Mouse (Mus musculus): Measurements from ENCODE around the gene Pdzk1ip1.

Pdzk1ip1 gene

DNA sequence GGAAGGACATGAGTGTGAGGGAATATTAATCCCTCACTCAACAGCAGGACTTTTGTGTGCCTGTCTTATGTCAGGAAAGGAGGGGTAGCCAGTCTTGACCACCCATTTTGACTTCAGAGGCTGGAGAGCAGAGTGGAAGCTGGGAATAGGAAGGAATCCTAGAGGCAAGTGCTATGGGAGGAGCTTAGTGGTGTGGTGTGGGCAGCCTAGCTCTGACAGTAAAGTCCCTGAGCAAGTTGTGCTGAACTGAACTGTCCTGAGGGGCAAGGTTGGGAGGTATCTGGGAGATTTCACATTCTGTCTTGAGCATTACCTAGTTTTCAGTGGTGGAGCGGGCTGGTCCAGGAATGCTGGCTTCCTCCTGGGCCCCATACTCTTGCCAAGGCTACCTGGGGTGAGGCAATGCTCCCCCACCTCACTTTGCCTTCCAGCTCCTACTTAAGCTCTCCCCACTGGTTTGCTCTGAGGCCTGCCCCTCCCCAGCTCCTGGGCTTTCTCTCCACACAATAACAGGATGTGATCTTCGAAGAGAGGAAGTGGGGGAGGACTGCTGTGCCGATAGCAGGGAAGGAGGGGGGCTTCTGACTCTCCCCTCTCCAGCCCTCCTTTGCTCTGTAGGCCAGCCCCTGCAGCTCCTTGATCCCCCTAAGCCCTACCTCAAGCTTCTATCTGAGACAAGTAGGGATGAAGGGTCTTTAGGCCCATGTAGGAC is 13.1 kb upstream of the Pdzk1ip1 start:
- no peak for DNase-seq (ENCODE audit: low read depth, low spot score)

- DNase-seq (ENCODE audit: low read depth, low spot score), result no peak
Measured at GRCm38 (mm10) chr4:115078892-115079820, 9.4 kb upstream of the Pdzk1ip1 start.

- DNase-seq (ENCODE audit: low read depth, low spot score), result no peak
Measured at GRCm38 (mm10) chr4:115079821-115080349, 8.6 kb upstream of the Pdzk1ip1 start.

- DNase-seq (ENCODE audit: low read depth, low spot score), result no peak
Measured at GRCm38 (mm10) chr4:115083031-115083430, 5.5 kb upstream of the Pdzk1ip1 start.

DNA sequence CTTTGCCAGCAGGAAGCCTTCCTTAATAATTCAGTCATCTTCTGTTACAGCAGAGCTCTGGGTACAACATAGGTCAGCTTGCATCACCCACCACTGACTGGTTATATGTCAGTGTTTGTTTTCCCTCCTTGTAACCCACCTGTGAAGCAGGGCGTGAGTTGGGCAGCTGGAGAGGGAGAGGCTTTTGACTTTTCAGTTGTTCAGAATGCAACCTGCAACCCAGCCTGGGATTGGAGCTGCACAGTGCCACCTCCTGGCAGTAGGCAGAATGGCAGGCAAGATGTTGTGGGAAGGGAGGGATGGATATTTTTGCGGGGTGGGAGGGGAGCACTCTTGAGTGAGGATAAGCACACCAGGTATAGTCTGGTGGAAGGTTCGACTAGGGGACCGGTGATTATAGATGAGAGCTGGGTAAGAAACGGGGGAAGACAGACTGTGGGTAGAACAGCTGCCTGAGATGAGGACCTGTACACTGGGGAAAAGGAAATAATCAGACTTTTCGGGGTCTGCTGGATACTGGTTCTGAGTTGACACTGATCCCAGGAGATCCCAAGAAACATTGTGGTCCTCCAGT is 2.9 kb upstream of the Pdzk1ip1 start:
- DNase-seq (ENCODE audit: low read depth, low spot score), result peak; percentile 71

DNA sequence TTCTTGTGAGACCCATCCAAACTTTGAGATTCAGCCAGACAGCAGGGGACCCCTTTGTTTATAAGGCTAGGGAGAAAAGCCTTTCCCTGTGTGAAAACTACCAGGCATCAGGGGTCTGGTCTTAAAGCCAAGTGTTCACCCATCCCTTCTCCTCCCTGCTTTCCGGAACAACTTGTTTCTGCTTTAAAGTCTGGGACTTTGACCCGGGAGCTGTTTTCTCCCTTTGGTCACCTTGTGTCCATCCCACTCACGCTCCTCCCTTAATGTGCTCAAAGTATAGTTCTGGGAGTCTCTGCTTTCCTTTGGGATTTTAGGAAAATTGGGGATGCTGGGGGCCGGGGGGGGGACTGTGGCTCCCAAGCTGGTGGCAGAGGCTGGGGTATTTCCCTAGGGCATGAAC is 2.3 kb upstream of the Pdzk1ip1 start:
- no peak for DNase-seq (ENCODE audit: low read depth, low spot score)

DNA sequence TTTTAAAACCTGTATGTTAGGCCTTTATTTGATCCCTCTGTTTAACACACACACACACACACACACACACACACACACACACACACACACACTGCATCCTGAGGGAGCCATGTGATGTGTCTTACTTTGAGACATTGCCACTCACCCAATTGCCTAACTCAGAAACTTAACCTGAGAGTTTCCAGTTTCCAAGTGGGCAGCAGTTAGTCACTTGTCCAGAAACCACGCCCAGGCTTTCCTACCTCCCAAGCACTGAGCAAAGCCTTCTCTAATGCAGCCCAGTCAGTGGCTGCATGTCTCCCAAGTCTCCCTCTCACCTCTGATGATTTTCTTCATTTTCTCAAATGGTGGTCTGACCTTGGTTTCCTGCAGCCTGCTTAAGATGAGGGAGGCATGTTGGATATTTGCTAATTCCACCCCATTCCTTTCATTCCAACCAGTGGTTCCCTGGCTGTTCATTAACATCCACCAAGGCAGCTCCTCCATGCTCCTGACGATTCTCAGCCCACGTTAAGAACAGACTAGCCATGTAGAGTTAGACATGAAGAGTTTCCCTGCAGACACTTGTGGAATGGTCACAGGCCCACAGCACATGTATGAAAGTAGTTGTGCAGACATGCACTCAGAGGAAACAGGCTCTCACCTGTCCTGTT is 1.6 kb upstream of the Pdzk1ip1 start:
- DNase-seq (ENCODE audit: low read depth, low spot score), result no peak

DNA sequence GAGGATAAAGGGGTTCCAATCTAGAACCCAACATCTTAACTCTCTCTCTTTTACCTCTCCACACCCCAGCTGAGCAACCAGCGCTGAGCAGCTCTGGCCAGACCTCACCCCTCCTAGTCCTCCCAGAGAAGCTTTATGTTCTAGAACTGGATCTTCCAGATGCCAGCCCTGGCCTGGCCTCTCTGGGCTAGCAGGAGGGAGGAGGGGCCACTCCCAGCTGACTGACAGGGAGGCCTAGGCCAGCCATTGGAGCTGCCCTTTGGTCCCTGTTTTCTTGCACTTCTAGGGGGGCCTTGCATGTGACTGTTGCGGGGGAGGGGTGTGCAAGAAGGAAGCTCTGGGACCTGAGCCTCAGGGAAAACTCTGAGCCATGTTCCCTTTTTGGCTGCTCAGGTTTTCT is 2.1 kb downstream of the Pdzk1ip1 start:
- DNase-seq (ENCODE audit: low read depth, low spot score), result no peak

- no peak for DNase-seq (ENCODE audit: low read depth, low spot score)
Measured at GRCm38 (mm10) chr4:115091806-115092205, 3.3 kb downstream of the Pdzk1ip1 start.

- no peak for DNase-seq (ENCODE audit: low read depth, low spot score)
Measured at GRCm38 (mm10) chr4:115093331-115093864, 4.9 kb downstream of the Pdzk1ip1 start.

- no peak for DNase-seq (ENCODE audit: low read depth, low spot score)
Measured at GRCm38 (mm10) chr4:115094056-115094455, 5.5 kb downstream of the Pdzk1ip1 start.

DNA sequence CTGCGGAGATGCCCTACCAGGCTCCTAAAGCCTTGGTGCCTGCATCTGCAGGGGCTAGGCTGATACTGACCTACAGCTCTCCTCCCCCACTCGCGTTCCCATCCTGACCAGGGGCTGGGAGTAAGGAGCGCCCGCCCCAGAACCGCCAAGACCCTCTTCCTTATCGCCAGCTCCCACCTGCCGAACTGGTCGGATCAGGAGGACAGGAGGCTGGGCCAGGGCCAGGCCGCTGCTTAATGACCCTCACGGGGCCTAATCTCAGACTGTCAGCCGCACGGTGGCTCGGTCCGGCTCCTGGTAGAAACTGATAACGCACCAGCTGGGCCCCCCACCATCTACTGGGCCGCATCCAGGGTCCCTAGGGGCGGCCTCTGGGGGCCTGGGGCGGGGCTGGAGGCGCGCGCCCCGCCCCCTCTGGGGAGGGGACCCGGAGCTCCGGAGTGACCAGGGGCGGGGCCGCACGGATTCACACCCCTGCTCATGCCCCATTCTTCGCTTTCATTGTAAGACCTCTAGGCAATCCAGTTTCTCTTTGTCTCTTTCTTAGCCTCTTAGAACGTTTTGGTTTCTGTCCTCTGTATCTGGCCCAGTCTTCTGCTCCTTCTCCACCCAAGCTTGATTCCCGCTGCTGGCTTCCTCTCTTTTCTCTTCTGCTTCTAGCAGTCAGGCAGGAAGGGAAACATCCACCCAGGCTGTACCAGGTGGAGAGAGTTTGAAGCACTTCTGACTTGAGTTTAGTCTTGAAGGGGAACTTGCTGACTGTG is 7.3 kb downstream of the Pdzk1ip1 start:
- DNase-seq (ENCODE audit: low read depth, low spot score), result no peak

- no peak for DNase-seq (ENCODE audit: low read depth, low spot score)
Measured at GRCm38 (mm10) chr4:115096435-115097145, 8.1 kb downstream of the Pdzk1ip1 start.

DNA sequence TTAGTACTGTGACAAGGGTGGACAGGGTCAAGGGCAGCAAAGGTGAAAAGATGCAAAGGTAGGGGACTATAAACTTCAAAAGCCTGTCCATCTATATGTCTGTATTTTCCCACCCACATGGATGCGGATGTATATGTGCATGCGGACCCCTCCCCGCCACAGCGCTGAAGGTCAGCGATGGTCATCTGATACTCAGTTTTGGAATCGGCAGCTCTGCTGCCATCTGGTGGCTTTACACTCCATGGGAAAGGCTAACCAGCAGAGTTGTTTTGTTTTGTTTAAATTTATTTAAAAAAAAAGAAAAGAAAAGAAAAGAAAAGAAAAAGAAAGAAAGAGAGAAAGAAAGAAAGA is 8.6 kb downstream of the Pdzk1ip1 start:
- DNase-seq (ENCODE audit: low read depth, low spot score), result no peak

- peak; percentile 79 for DNase-seq (ENCODE audit: low read depth, low spot score)
Measured at GRCm38 (mm10) chr4:115101682-115102081, 13.2 kb downstream of the Pdzk1ip1 start.

DNA sequence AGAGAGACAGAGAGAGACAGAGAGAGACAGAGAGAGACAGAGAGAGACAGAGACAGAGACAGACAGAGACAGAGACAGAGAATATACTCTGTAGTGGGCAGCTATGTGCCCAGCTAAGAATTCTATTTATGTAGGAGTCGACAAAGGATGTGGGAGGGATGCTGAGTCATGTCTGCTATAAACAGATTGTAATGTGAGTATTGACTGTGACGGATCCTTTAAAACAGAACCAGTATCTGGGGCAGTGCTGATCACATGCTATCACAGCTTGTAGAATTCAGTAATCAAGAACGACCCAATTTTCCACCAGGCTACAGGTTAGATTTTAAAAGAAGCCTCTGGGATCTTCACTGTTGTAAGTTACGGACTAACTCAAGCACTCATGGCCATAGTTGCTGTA is 15.0 kb downstream of the Pdzk1ip1 start:
- no peak for DNase-seq (ENCODE audit: low read depth, low spot score)

- DNase-seq (ENCODE audit: low read depth, low spot score), result no peak
Measured at GRCm38 (mm10) chr4:115111167-115111566, 22.7 kb downstream of the Pdzk1ip1 start.

DNA sequence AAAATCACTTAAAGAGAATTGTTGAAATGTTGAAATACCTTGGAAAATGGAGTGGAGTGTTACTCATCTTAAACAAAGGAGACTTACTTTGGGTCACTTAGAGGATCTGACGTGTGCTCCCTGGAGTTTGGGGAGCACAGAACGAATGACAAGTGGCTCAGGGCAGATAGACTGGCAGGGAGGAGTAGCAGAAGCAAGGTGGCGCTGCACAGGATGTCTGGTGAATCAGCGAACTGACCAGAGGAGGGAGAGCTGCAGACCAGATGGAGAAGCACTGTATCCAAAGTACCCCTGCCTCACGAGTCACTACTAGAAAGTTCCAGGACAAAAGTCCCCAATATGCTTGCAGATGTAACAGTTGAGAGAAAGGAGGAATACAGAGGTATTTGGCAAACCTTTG is 24.8 kb downstream of the Pdzk1ip1 start:
- no peak for DNase-seq (ENCODE audit: low read depth, low spot score)

DNA sequence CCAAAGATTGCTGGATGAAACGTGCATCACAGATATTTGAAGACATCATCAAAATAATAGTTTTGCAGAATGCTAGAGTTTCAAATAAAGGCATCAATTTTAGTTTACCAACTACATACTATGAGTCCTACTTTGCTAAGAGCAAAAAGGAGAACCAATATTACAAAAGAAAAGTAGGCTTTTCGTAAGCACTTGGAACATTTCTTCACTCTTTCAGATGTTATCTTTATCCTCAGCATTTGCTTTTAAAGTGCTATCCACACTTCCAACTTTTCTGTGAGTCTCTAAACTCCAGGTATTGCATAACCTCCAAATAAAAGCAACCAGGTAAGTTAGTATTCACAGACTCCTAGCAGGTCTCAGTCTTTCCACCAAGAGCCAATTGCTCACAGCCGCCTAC is 31.1 kb downstream of the Pdzk1ip1 start:
- DNase-seq (ENCODE audit: low read depth, low spot score), result no peak

DNA sequence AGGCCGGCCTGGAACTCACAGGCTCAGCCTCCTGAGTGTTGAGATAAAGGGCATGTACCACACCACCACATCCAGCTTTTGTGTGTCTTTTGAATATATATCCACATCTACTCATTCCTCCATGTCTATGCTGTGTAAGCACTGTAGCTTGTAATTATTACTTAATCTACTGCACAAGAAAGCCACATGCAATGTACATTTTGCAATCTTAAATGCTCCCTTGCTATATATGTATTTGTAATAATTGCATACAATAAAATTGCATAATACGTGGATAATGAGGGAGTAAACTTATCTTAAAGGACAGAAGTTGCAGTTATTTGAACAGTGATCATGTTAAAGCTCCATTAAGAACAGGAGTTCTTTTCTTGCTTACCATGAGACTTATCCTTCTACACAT is 32.7 kb downstream of the Pdzk1ip1 start:
- DNase-seq (ENCODE audit: low read depth, low spot score), result no peak

Measured in forelimb bud, embryonic 11.5 days (tissue).